Mouse (Mus musculus) layer of hippocampus, adult 9-10 months (tissue): ENCODE measurements around the gene Mbd4.
A peak's percentile ranks its signal among the peaks of the same experiment; 100 is the strongest.

Experiments used
- DNase-seq: peaks from one replicate; pipeline ENCODE4 v3.0.0; 2022; ENCODE audit warnings: low spot score

Gene Mbd4

DNA sequence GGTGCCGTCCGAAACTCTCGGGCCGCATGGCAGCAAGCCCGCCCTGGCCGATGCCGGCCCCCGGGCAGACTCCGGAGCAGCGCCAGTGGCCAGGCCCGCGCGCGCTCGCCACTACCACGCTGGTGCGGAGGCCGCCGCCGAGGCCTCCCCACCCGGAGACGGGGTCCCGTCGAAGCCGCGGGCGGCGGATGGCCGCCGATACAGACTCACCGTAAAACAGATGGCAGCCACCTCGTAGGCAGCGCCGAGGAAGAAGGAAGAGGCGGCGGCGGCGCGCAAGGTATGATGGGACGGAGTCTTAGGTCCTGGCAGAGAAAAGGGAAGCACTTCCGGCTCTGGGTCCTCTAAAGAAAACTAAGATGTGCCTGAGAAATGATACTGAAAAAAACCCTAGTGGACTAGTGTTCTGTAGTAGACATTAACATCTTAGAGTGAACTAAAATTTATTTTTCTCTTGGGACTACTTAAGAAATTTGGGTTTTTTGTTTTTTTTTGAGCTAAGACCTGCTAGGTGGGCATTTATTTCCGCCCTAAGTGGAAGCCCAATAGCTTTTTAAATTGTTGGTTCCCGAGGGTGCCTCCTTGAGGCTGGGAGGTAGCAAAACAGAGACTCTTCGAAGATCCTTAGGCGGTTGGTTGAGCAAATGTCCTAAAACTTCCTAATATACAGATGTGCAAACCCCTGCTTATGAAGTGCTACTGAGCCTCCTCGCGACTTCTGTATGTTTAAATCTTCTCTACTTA, 44.5 kb downstream of the Mbd4 start, which contains the start of gene Rpl32:
Gene Rpl32 (minus strand): TSS at position 260 of the 744 bp plus-strand sequence.
- DNase-seq, result peak; percentile 84

- no peak for DNase-seq
Observed at GRCm38 (mm10) chr6:115808196-115808487, 45.0 kb downstream of the Mbd4 start.

- DNase-seq, result no peak
Observed at GRCm38 (mm10) chr6:115807464-115808195, 45.5 kb downstream of the Mbd4 start.

- DNase-seq, result no peak
Observed at GRCm38 (mm10) chr6:115804432-115805192, 48.6 kb downstream of the Mbd4 start.

- DNase-seq, result peak; percentile 62
Observed at GRCm38 (mm10) chr6:115803541-115804382, 49.4 kb downstream of the Mbd4 start.

DNA sequence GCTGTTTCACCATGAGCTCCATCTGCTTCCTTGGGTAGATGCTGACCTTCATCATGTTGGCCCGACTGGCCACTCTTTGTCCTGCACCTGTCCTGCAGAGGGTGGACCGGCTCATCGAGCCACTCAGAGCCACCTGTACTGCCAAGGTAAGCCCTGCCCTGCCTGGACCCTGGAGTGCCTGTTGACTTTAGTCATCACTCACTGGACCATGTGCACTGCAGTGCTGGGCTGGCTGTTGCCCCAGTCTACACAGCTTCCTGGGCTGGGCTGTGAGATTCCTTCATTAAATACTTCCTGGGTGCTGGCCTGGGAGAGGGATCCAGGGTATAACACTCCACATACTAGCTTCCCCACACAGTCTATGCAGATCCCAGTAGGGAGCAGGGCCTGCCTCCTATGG, 51.4 kb downstream of the Mbd4 start:
- no peak for DNase-seq

DNA sequence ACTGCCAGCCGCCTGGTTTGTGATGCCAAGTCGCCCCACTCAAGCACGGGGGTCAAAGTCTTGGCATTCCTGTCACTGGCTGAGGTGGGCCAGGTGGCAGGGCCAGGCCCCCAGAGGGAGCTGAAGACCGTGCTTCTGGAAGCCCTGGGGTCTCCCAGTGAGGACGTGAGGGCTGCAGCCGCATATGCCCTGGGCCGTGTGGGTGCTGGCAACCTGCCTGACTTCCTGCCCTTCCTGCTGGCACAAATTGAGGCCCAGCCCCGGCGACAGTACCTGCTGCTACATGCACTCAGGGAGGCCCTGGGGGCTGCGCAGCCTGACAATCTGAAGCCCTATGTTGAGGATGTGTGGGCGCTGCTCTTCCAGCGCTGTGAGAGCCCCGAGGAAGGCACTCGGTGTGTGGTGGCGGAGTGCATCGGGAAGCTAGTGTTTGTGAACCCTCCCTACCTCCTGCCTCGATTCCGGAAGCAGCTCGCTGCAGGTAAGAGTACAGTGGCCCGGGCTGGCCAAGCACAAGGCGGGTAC, 60.4 kb downstream of the Mbd4 start:
- no peak for DNase-seq

GRCm38 (mm10) chr6:115791842-115792686, 61.1 kb downstream of the Mbd4 start:
- DNase-seq, result no peak

GRCm38 (mm10) chr6:115791016-115791415, 62.2 kb downstream of the Mbd4 start:
- DNase-seq, result no peak
